Mouse (Mus musculus) limb, embryonic 14.5 days (tissue): ENCODE results near the gene Snapin. TPM values are rescaled to one million over a fixed set of nuclear protein-coding genes. Genes with fewer than 3 reads are reported as not detected.

Experiments
- ATAC-seq: fragments of 200-750 bp; cut with Nextera tagmentation; 2 replicates; pipeline ENCODE4 v1.8.0; 2017; ENCODE audit warnings: low read depth, moderate number of reproducible peaks, moderate TSS enrichment; ENCODE audit not compliant: low FRiP score
- DNase-seq: peaks from one replicate; pipeline ENCODE4 v3.0.0-alpha.2; 2015; ENCODE audit warnings: low spot score
- H3K27ac ChIP-seq: fragments of 300-500 bp; sonication (generic); replicated peaks from 2 replicates; pipeline ENCODE4 v1.5.1; 2014; ENCODE audit warnings: low read depth, mild to moderate bottlenecking, low read length, moderate library complexity, mixed read lengths
- H3K27me3 ChIP-seq: fragments of 300-500 bp; sonication (generic); 2 replicates; pipeline ENCODE4 v1.6.1; 2014; ENCODE audit warnings: low read length, mixed read lengths; ENCODE audit not compliant: control insufficient read depth, insufficient read depth
- H3K36me3 ChIP-seq: fragments of 300-500 bp; sonication (generic); 2 replicates; pipeline ENCODE4 v1.6.1; 2014; ENCODE audit warnings: mild to moderate bottlenecking, low read length, moderate library complexity, mixed read lengths; ENCODE audit not compliant: control insufficient read depth, insufficient read depth
- H3K4me1 ChIP-seq: fragments of 300-500 bp; sonication (generic); 2 replicates; pipeline ENCODE4 v1.6.1; 2014; ENCODE audit warnings: antibody characterized with exemption, low read length, mixed read lengths; ENCODE audit not compliant: control insufficient read depth, insufficient read depth
- H3K4me2 ChIP-seq: fragments of 300-500 bp; sonication (generic); replicated peaks from 2 replicates; pipeline ENCODE4 v1.6.1; 2014; ENCODE audit warnings: low read depth, mild to moderate bottlenecking, low read length, moderate library complexity; ENCODE audit not compliant: severe bottlenecking
- H3K4me3 ChIP-seq: fragments of 300-500 bp; sonication (generic); replicated peaks from 2 replicates; pipeline ENCODE4 v1.5.1; 2014; ENCODE audit warnings: low read length
- H3K9ac ChIP-seq: fragments of 300-500 bp; sonication (generic); 2 replicates; pipeline ENCODE4 v1.6.1; 2014; ENCODE audit warnings: mild to moderate bottlenecking, low read depth, low read length, moderate library complexity; ENCODE audit not compliant: severe bottlenecking
- H3K9me3 ChIP-seq: fragments of 300-500 bp; sonication (generic); 2 replicates; pipeline ENCODE4 v1.6.1; 2016; ENCODE audit warnings: low read length; ENCODE audit not compliant: control insufficient read depth
- POLR2A ChIP-seq: fragments of 200-500 bp; IDR thresholded peaks from 2 replicates; pipeline ENCODE4 v1.8.0; 2012; ENCODE audit warnings: inconsistent platforms, mild to moderate bottlenecking, moderate library complexity, borderline replicate concordance; ENCODE audit not compliant: insufficient read depth, insufficient read length; ENCODE audit errors: extremely low read depth
- WGBS: fragments of 180-500 bp; shearing (Covaris S2); extraction: QIAGEN DNeasy Blood & Tissue Kit; methylation state at CpG from one replicate; pipeline ENCODE4 v1.1.7; 2014; 5-methylcytosine and 5-hydroxymethylcytosine counted together
- polyA plus RNA-seq, 2 experiments: library from polyadenylated mRNA; depleted of rRNA in 1 of 2; stranded (reverse) in 1 of 2; unstranded in 1 of 2; fragments of >200 nt; fragmentation: Nextera tagmentation in 1 of 2; extraction: Ambion mirVana in 1 of 2; gene quantifications; 2 replicates each; pipeline versions ENCODE4 v1.2.1 to v1.2.3; 2012 to 2014

Gene Snapin
- polyA plus RNA-seq, 2 experiments: 54.8 to 87.6 TPM

DNA sequence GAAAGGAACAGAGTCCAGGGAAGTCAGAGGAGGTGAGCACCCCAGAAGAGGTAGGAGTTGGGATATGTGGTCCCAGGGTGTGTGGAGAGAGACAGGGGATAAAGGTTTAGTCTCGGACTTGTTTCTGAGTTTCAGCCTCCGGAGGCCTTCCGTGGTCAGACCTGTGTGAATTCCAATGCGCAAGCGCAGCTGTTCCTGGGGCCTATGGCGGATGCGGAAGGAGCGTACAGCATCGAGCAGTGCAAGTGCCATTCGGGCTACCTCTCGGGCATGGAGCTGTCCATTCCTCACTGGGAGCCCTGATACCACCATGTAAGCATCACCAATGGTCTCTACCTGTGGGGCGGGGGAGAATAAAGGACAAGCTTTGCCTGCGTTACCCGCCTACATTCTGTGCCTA, 35.9 kb downstream of the Snapin start:
- Histone ChIP-seq H3K27me3 (no peaks in the 10 kb centered on the region), H3K4me1 (no peaks in the 10 kb centered on the region), H3K9ac (no peak overlapping the region), H3K4me3 (no peak overlapping the region), H3K4me2 (no peak overlapping the region), H3K9me3 (no peaks in the 10 kb centered on the region), H3K27ac (no peak overlapping the region), H3K36me3 (no peaks in the 10 kb centered on the region)
- no peak for TF ChIP-seq POLR2A
- WGBS: 81% methylated on average over 13 of the region's 14 CpGs
- DNase-seq (no peak), ATAC-seq (no peak)

- TF ChIP-seq POLR2A: no peak
- H3K27me3 ChIP-seq: no peaks in the 10 kb centered on the region
- 0 out of 2 replicates have a peak overlapping the region, but pooled peaks have one; percentile 13 for H3K4me2 ChIP-seq
- no peak for ATAC-seq
- H3K27ac ChIP-seq: no peak overlapping the region
- H3K36me3 ChIP-seq: no peaks in the 10 kb centered on the region
- H3K9ac ChIP-seq: no peak overlapping the region
- H3K4me1 ChIP-seq: peaks cover 8% of the 10 kb centered on the region; the same call in 1 of the 2 replicates
- no peak for DNase-seq
- 61% methylated on average over 10 of the region's 10 CpGs for WGBS
- H3K9me3 ChIP-seq: no peaks in the 10 kb centered on the region
- no peak overlapping the region for H3K4me3 ChIP-seq
Measured at GRCm38 (mm10) chr3:90451396-90452095, 39.3 kb downstream of the Snapin start.

- no peaks in the 10 kb centered on the region for H3K36me3 ChIP-seq
- no peaks in the 10 kb centered on the region for H3K9me3 ChIP-seq
- WGBS: 26% methylated on average over 11 of the region's 12 CpGs
- ATAC-seq: no peak
- 0 out of 2 replicates have a peak overlapping the region, but pooled peaks have one; percentile 21 for H3K9ac ChIP-seq
- DNase-seq: no peak
- H3K27me3 ChIP-seq: no peaks in the 10 kb centered on the region
- peaks cover 12% of the 10 kb centered on the region; the same call in 1 of the 2 replicates for H3K4me1 ChIP-seq
- TF ChIP-seq POLR2A: no peak
- H3K4me2 ChIP-seq: peak overlapping the region; percentile 13; the same call in 1 of the 2 replicates
- H3K27ac ChIP-seq: no peak overlapping the region
- H3K4me3 ChIP-seq: no peak overlapping the region
Measured at GRCm38 (mm10) chr3:90450874-90451273, 40.0 kb downstream of the Snapin start.

DNA sequence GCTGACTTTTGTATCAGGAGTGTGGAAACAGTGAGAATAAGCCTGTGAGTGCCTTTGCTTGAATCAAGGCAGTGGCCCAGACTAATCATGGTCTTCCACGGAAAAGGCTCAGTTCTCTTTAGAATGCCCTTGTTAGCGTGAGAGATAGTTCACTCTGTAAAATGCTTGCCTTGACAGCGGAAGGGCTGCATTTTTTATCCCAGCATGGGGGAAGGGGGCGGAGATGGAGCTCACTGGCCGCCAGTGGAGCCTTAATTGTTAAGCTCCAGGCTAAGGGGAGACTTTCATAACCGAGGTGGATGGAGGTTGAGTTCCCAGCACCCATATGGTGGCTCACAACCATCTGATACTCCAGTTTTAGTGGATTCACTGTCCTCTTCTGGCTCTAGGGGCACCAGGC, 42.2 kb downstream of the Snapin start:
- no peak for TF ChIP-seq POLR2A
- no peak overlapping the region for H3K9ac ChIP-seq

GRCm38 (mm10) chr3:90447123-90447494, 43.7 kb downstream of the Snapin start:
- DNase-seq (no peak), ATAC-seq (no peak)
- Histone ChIP-seq H3K27me3 (no peaks in the 10 kb centered on the region), H3K4me3 (peak overlapping the region; percentile 32), H3K4me1 (peaks cover 12% of the 10 kb centered on the region; the same call in 1 of the 2 replicates), H3K9me3 (no peaks in the 10 kb centered on the region), H3K36me3 (no peaks in the 10 kb centered on the region), H3K4me2 (peak overlapping the region; percentile 55), H3K27ac (peak overlapping the region; percentile 92), H3K9ac (peak overlapping the region; percentile 49)
- WGBS: 45% methylated on average over 7 of the region's 7 CpGs
- no peak for TF ChIP-seq POLR2A

More for the DNA sequence above, 42.2 kb downstream of the Snapin start:
- H3K27me3 ChIP-seq: no peaks in the 10 kb centered on the region
- no peak for DNase-seq
- no peak overlapping the region for H3K4me2 ChIP-seq
- H3K9me3 ChIP-seq: no peaks in the 10 kb centered on the region
- no peaks in the 10 kb centered on the region for H3K36me3 ChIP-seq
- WGBS: 49% methylated on average over 6 of the region's 6 CpGs
- no peak for ATAC-seq
- no peak overlapping the region for H3K27ac ChIP-seq
- peaks cover 12% of the 10 kb centered on the region; the same call in 1 of the 2 replicates for H3K4me1 ChIP-seq
- H3K4me3 ChIP-seq: no peak overlapping the region
